Mouse (Mus musculus) hindlimb bud, embryonic 11.5 days (tissue): ENCODE results near the gene Il13.
A peak's percentile ranks its signal among the peaks of the same experiment; 100 is the strongest.

Source experiments
- DNase-seq: peaks from one replicate; pipeline ENCODE4 v3.0.0-alpha.2; 2012; ENCODE audit warnings: low read depth, low spot score; ENCODE audit errors: extremely low spot score

Il13 gene

GRCm38 (mm10) chr11:53632122-53632733 lies 2.3 kb downstream of the Il13 start:
- DNase-seq: no peak

DNA sequence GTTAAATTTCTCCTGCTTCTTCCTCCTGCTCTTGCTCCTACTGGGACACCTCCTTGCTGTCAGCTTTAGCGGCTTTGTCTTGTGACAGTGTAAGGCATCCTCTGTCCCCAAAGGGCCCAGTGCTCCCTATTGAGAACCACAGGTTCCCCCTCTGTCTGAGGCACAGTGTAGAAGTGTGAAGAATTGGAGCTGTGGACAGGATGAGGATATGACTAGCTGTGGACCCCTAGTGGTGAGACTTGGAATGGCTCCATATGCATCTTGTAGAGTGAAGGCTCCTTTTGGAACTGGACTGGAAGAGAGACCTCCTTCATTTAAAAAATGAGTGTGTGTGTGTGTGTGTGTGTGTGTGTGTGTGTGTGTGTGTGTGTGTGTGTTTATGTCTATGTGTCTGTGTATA lies 6.6 kb downstream of the Il13 start:
- DNase-seq: peak; percentile 85

- no peak for DNase-seq
Observed at GRCm38 (mm10) chr11:53626802-53627373, 7.6 kb downstream of the Il13 start.

DNA sequence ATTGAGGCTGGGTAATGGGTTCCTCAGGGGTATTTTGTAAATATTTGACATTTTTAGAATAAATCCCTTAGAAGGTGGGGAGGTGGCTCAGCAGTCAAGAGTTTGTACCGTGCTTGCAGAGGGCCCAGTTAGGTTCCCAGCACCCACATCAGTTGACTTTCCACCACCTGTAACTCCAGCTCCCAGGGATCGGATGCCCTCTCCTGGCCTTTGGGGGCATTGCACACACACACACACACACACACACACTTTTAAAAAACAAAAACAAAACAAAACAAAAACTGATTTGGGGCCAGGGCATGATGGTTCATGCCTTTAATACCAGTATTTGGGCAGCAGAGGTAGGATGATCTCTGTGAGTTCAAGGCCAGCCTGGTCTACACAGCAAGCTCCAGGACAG lies 10.4 kb downstream of the Il13 start:
- DNase-seq: no peak

DNA sequence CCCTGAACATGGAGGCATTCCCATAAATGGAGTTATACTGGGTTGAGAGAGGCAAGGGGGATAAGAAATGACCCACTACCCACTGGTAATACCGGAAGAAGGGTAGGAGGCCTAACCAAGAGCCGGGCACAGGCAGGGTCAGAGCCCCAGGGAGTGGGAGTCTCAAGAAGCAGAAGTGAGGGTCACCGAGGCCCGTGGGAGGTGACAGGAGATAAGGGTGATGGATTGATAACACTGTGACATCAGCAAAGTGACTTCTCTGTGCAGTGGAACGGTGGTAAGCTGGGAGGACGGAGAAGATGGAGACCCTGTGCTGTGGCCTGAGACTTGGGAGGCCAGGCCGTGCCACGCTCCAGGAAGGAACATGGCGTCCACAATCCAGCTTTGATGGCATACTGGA lies 10.9 kb downstream of the Il13 start:
- no peak for DNase-seq

DNA sequence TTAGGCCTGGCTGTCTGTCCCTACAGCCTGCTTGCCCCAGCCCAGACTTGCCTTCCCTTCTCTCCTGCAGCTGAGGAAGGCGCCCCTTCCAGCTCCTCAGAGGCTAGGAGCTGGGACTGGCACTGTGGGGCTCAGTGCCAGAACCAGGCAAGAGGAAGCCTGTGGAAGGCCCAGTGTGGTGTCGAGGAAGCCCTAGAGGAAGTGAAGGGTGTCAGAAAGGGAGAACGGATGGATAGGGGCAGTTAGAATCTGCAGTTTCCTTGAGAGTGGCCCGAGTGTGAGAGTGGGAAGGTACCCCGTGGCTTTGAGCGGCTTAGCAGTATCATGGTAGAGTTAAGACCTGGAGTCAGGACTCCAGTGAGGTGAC lies 12.1 kb downstream of the Il13 start:
- DNase-seq: no peak

DNA sequence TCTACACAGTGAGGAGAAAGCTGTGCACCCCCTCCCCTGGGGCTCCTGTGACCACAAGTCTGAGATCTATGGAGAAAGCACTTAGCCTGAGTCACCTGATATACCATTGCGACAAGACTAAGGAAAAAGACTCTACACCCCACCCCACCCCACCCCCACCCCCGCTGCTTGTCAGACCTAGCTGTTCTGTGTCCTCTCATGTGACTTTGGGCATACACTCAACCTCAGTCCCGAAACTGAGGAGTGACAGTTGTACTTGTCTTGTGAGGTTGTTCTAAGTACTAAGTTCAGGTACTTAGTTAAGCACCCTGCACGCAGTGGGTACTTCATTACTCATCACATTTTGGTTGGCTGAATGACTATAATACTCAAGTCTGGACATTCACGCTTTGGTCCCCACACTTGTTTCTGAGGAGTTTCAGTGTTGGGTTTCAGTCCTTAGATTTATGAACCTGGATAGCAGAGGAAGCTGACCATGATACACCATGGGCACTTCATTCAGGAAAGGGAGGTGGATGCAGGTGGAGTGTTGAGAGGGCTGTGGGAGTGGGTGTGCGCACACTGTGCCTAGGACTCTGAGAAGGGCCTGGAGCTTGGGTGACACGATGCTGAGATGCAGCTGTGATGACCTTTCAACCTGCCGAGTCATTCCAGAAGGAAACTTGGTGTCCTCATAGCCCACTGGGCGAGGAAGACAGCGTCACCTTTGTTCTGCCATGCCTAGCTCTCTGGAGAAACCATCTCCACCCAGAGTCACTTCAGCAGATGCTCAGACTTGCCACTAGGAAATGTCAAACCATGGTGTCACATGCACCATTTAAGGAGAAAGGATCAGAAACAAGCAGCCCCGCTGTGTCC lies 12.7 kb downstream of the Il13 start:
- DNase-seq: no peak

DNA sequence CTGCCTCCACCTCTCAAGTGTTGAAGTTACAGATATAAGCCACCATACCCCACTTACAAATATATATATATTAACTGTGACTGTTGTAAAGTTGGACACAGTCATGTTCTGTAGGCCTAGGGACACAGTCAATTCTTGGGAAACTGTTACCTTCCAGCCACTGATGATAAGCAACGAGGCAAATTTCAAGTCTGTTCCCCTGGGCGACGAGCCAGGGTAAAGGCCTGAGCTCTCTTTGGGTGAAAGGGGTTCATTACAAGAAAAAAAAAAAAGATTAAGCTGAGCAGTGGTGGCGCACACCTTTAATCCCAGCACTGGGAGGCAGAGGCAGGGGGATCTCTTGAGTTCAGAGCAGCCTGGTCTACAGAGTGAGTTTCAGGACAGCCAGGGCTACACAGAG lies 14.4 kb downstream of the Il13 start:
- DNase-seq: no peak

- DNase-seq: no peak
Observed at GRCm38 (mm10) chr11:53619428-53619827, 15.1 kb downstream of the Il13 start.

DNA sequence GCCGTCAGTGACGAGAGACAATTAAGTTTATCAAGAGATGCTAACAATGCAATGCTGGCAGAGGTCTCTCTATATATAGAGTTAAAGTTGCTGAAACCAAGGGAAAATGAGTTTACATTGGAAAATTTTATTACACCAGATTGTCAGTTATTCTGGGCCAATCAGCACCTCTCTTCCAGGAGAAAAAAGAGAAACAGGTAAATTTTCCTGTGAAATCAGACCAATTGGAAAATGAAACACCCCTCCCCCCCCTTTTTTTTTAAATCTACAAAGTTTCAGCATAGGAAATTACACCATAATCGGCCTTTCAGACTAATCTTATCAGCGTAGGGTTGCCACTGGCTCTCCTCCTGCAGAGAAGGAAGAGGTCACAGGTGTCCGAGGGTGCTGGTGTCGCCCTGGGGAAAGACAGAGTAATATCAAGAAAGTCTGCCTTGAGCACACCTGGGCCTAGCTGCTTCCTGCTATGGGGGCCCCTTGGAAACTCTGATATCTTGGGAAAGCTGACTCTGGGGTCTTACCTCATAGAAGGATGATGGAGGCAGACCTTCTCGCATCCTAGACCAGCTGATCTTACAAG lies 15.8 kb downstream of the Il13 start, which contains the start of gene Il4:
Il4 (minus strand) TSS at position 51 of the 580 bp plus-strand sequence.
- DNase-seq: no peak

DNA sequence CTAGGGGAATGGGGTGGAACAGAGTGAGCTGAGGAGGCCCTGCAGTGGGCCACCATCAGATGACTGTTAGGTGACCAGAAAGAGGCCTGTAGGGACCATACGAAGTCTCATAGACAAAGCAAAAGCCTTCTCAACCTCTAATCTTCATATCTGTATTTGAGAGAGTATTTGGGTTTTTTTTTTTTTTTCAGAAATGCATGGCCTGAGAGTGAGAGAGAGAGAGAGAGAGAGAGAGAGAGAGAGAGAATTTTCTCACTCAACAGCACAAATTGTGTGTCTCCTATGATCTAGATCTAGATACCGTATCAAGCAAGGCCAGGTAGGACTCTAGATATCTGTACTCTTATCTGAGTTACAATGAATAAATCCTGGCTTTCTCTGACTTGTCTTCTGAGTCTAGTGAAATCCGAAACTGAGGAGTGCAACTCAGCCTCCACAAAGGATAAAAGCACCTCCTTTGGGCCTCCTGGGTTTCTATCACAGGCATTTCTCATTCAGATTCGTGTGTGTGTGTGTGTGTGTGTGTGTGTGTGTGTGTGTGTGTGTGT lies 16.9 kb downstream of the Il13 start:
- DNase-seq: no peak

DNA sequence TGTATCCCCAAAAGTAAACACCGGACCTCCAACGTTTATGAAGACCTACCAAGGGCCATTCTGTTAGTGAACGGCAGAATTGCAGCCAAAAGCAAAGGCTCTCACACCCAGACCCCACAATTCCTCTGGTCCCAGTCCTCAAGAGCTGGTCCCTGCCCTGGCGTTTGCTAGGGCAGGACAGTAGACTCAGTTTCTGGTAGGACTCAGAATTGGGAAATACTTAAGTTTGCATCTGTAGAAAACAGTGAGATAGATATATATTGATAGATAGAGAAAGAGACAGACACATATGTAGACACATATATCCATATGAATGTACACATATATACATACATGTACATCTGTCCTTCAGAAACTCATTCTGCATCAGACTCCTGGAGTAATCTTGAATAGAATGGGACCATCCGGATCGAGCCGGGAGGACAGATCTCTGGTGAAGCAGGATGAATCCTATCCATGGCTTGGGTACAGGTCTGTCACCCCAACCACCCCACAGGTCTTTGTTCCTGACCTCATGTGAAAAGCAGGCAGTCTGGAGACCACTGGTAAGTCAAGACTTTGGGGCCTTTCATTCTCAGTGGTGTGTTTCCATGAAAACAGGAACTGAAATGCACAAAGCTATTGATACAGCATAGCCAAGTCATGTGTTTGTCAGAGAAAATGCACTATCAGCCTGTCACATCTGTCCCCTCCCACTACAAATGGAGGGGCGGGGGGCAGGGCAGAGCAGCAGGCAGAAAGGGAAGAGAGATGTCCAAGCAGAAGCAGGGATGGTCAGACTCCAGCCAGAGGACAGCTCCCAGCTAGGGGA lies 17.5 kb downstream of the Il13 start:
- no peak for DNase-seq

GRCm38 (mm10) chr11:53615575-53615974 lies 18.9 kb downstream of the Il13 start:
- DNase-seq: no peak

DNA sequence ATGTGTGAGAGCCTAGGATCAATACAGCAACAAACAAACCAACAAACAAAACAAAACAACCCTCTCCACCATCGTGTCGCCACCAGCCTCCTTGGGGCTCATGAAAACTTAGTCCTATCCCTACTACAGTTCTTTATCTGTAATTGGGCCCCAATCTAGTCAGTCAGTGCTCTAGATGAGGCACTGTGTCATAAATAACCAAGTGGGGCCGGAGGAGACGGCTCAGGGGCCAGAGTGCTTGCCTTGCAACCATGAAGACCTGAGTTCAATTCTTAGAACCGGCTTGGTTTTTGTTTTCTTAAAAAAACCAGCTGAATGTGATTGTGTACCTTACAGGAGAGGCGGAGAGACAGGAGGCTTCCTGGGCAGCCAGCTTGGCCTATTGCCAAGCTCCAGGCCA lies 19.3 kb downstream of the Il13 start:
- DNase-seq: no peak

DNA sequence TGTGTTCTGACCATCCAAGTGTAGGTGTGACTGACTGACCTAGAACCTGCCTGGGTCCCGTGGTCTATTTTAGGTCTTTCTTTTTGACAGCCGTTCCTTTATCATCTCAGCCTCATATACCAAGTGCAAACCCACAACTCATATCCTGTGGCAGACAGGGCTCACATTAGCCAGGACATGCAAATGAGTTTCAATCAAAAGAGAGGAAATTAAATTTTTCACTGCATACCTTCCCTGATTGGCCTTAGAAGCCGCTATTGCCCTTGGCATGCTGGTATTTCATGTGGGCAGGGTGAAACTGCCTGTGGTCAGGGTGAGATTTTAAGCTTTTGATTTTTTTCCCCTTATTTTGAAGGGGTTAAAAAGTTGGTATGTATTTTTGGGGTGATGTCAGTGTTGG lies 24.8 kb downstream of the Il13 start:
- DNase-seq: no peak

- DNase-seq: no peak
Observed at GRCm38 (mm10) chr11:53609231-53609630, 25.3 kb downstream of the Il13 start.

GRCm38 (mm10) chr11:53605609-53606008 lies 28.9 kb downstream of the Il13 start:
- no peak for DNase-seq

DNA sequence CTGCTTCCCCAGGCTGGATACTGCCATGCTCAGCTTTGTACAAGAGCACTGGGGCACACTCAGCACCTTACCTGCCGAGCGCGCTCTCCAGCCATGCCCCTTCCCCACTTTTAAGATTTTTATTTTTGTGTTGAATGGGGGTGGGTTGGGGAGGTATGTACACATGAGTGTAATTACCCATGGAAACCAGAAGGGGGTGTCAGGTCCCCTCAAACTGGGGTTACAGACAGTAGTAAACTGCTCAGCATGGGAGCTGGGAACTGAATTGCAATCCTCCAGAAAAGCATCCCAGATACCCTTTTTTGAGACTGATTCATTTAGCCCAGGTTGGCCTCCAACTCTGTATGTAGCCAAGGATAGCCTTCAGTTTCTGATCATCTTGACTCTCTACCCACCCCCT lies 29.5 kb downstream of the Il13 start:
- no peak for DNase-seq

DNA sequence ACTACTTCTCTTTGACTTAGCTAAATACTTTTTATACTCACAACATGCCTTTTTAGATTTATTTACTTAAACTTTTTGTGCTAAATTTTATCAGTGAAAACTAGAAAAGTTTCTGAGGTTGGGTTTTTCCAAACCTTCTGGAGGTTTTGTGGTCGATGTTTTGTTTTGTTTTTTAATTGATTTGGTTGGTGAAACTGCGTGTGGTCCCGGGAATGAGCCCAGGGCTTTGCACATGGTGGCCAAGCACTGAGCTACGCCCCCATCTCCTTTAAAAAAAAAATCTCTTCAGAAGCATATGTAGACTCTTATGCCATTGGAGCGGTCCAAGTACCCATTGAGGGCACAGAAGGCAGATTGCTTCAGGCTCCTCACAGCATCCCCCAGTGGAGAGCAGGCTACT lies 43.4 kb downstream of the Il13 start:
- no peak for DNase-seq

GRCm38 (mm10) chr11:53590368-53590768 lies 44.1 kb downstream of the Il13 start:
- DNase-seq: no peak

- no peak for DNase-seq
Observed at GRCm38 (mm10) chr11:53588279-53588678, 46.2 kb downstream of the Il13 start.
